Comparison of ENCODE assay signal across 9 mouse cellular contexts in the genomic region with DNA sequence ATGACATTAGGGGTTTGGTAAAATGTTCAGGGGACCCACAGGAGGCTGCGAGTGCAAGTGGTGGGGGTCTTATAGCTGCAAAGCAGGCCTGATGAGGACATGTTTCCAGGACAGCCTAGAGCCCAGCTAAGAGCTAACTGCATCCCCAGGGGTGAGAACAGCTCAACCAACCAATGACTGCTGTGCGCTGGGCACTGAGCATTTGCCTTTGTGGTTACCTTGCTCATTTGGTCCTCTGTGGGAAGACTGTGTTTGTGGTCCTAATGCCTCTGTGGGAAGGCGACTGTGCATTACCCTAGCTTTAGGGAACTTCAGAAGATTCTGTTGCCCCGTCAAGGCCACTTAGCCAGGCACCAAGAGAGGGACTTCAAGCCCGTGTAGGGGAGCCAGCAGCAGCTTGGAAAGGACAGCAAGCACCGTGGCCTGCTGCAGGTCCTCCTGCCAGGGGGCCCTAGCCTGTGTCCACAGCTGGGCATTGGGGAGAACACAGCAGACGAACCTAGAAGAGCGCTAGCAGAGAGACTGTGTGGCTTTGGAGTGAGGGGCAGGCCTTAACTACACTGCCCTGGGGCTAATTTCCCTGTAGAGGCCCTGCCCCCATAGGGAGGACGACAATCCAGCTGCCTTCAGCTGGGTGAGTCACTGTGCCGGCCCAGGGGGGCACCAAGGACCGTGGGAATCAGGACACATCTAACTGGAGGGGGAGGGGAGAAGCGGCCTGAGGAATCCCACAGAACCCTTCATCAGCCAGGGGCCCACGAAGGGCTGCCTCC. TPM values are rescaled to one million over a fixed set of nuclear protein-coding genes. Genes with fewer than 3 reads are reported as not detected.
DNase-seq lines count a peak whose midpoint lies in the region; ATAC-seq lines count a peak whose summit lies in the region.
"Had no signal": no experiment of that assay in that cellular context is flagged by ENCODE, and none has a peak within 500 bp of the region (broad histone marks: within the 10 kb centered on the region; RNA-seq: fewer than 3 reads in every experiment).

No protein-coding gene starts in this region.

- peak overlapping the region; percentile 92 for H3K4me2 ChIP-seq in kidney, embryonic 14.5 days (replicated peaks; ENCODE audit: low read depth, low read length)
- no peak overlapping the region for H3K4me2 ChIP-seq in hindbrain, embryonic 11.5 days (replicated peaks; ENCODE audit: low read depth, low read length)

- no peaks in the 10 kb centered on the region; the same call in 1 of the 2 replicates for H3K36me3 ChIP-seq in kidney, embryonic 14.5 days (ENCODE audit: control insufficient read depth, insufficient read depth, low read length)
- H3K36me3 ChIP-seq in hindbrain, embryonic 11.5 days (ENCODE audit: control insufficient read depth, insufficient read depth, low read length): no peaks in the 10 kb centered on the region

- peak overlapping the region; percentile 71 for H3K4me3 ChIP-seq in kidney, embryonic 14.5 days (ENCODE audit: low read length)
- peak overlapping the region; percentile 14; the same call in 1 of the 2 replicates for H3K4me3 ChIP-seq in hindbrain, embryonic 11.5 days (ENCODE audit: low read depth, low read length)

- no peak for ATAC-seq in kidney, embryonic 14.5 days (ENCODE audit: low FRiP score, low TSS enrichment)
- no peak for ATAC-seq in hindbrain, embryonic 11.5 days (ENCODE audit: low FRiP score)

- H3K27ac ChIP-seq in kidney, embryonic 14.5 days (ENCODE audit: low read depth, low read length): peak overlapping the region; percentile 51; the same call in 1 of the 2 replicates
- no peak overlapping the region for H3K27ac ChIP-seq in hindbrain, embryonic 11.5 days (ENCODE audit: low read depth, low read length)

- no peak for DNase-seq in kidney, postnatal 36 days
- peak; percentile 87 to 90 for DNase-seq in adrenal gland, postnatal 36 days
- DNase-seq in hindbrain, embryonic 11.5 days (ENCODE audit: low spot score): no peak
- DNase-seq in lung, postnatal 10 days: peak; percentile 84
- DNase-seq in thymus, postnatal 4 days: peak; percentile 59
- no peak for DNase-seq in right cerebral cortex, adult 2 months (ENCODE audit: low spot score in 2 of 2)
- no peak for DNase-seq in layer of hippocampus, adult 9-11 months

- peaks cover 55% of the 10 kb centered on the region for H3K4me1 ChIP-seq in kidney, embryonic 14.5 days (ENCODE audit: control insufficient read depth, insufficient read depth, low read length)
- H3K4me1 ChIP-seq in hindbrain, embryonic 11.5 days (replicated peaks; ENCODE audit: control insufficient read depth, insufficient read depth, low read length): peaks cover 17% of the 10 kb centered on the region

- peak overlapping the region; percentile 78; the same call in 1 of the 2 replicates for H3K9ac ChIP-seq in kidney, embryonic 14.5 days (ENCODE audit: low read depth, low read length)
- no peak overlapping the region for H3K9ac ChIP-seq in hindbrain, embryonic 11.5 days (ENCODE audit: low read depth, low read length)

- WGBS in kidney, embryonic 14.5 days: 26% methylated on average over 13 of the region's 13 CpGs
- 32% methylated on average over 13 of the region's 13 CpGs for WGBS in hindbrain, embryonic 11.5 days

- peaks cover 7% of the 10 kb centered on the region; the same call in 1 of the 2 replicates for H3K27me3 ChIP-seq in kidney, embryonic 14.5 days (ENCODE audit: control insufficient read depth, insufficient read depth, low read length)
- peaks cover 31% of the 10 kb centered on the region for H3K27me3 ChIP-seq in hindbrain, embryonic 11.5 days (ENCODE audit: control insufficient read depth, insufficient read depth, low read length)

- H3K9me3 ChIP-seq in kidney, embryonic 14.5 days (ENCODE audit: control insufficient read depth, low read length): no peaks in the 10 kb centered on the region
- H3K9me3 ChIP-seq in hindbrain, embryonic 11.5 days (ENCODE audit: control insufficient read depth, low read length): no peaks in the 10 kb centered on the region

RNA-seq across cellular contexts. Expression of a gene that starts 3.5 kb away (rescaled TPM):
- polyA plus RNA-seq in kidney, embryonic 14.5 days (2014; fragmentation: Nextera tagmentation; extraction: Ambion mirVana): 58.3 and 62.7 TPM in 2 replicates
- total RNA-seq in adrenal gland, postnatal 36 days (2021): 100 to 1,000 TPM; 140 to 167 TPM
- 17.5 and 18.8 TPM in 2 replicates for polyA plus RNA-seq in hindbrain, embryonic 11.5 days (2014; fragmentation: Nextera tagmentation; extraction: Ambion mirVana)

RNA-seq across cellular contexts. Expression of a gene that starts 46.6 kb away (rescaled TPM):
- not detected in 2 replicates for polyA plus RNA-seq in kidney, embryonic 14.5 days (2014; fragmentation: Nextera tagmentation; extraction: Ambion mirVana)
- total RNA-seq in adrenal gland, postnatal 36 days (2021): not detected
- not detected in 2 replicates for polyA plus RNA-seq in hindbrain, embryonic 11.5 days (2014; fragmentation: Nextera tagmentation; extraction: Ambion mirVana)
- total RNA-seq: left cerebral cortex, postnatal 36 days had no signal

RNA-seq across cellular contexts. Expression of a gene that starts 59.7 kb away (rescaled TPM):
- polyA plus RNA-seq in kidney, embryonic 14.5 days (2014; fragmentation: Nextera tagmentation; extraction: Ambion mirVana): 0.06 TPM in 1 of 2 replicates, not detected in the other
- total RNA-seq in adrenal gland, postnatal 36 days (2021): under 1 TPM; 0.23 to 0.59 TPM
- 0.22 and 0.39 TPM in 2 replicates for polyA plus RNA-seq in hindbrain, embryonic 11.5 days (2014; fragmentation: Nextera tagmentation; extraction: Ambion mirVana)

Comparison
In these comparisons a context has a peak if more than half of its experiments do, and no peak if none do; other contexts are left out.
1. DNase-seq: peak in adrenal gland, postnatal 36 days (2 of 2), lung, postnatal 10 days (single experiment) and thymus, postnatal 4 days (single experiment); none in kidney, postnatal 36 days (0 of 2), hindbrain, embryonic 11.5 days (single experiment), right cerebral cortex, adult 2 months (0 of 2) and layer of hippocampus, adult 9-11 months (single experiment).